Mouse (Mus musculus): ENCODE data around the gene Otud7a.
"Not testable (repeated sequence)": the region's sequence is repeated elsewhere in the genome, so short reads cannot be mapped to it uniquely, and the experiment has no call there.

Otud7a gene

GRCm38 (mm10) chr7:63558918-63559317 lies 114.4 kb downstream of the Otud7a start:
- no peak for DNase-seq (ENCODE audit: low spot score in 2 of 2)

- DNase-seq (ENCODE audit: low spot score in 2 of 2): no peak
Observed at GRCm38 (mm10) chr7:63559679-63560078, 115.1 kb downstream of the Otud7a start.

GRCm38 (mm10) chr7:63583310-63583709 lies 138.8 kb downstream of the Otud7a start:
- DNase-seq (ENCODE audit: low spot score in 2 of 2): no peak

DNA sequence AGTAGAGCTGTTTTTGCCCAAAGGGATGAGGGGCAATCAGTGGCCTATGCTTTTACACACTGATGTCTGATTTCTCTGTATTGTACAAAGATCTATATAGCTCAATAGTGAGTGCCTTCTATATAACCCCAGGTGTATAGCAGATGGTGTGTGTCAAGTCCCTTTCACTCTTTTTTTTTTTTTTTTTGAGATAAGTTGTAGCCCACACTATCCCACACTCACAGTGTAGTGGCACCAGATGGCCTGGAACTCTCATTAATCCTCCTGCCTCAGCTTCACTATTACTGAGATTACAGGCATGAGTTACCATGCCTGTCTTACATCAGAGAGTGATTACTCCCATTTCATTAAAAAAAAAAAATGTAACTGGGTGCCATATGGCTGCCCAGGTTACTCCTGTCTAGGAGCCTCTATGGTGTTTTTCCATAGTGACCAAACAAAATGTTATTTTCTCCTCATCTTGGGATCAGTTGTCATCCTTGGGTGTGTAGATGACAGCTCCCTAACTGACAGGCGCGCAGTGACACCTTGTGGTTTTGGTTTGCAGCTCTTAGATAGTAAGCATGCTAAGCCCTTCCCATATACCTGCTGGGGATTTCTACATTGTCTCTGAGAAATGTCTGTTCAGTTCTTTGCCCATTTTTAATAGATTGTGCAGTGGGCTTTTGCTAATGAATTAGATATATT lies 141.8 kb downstream of the Otud7a start:
- DNase-seq (ENCODE audit: low spot score in 2 of 2): no peak

DNA sequence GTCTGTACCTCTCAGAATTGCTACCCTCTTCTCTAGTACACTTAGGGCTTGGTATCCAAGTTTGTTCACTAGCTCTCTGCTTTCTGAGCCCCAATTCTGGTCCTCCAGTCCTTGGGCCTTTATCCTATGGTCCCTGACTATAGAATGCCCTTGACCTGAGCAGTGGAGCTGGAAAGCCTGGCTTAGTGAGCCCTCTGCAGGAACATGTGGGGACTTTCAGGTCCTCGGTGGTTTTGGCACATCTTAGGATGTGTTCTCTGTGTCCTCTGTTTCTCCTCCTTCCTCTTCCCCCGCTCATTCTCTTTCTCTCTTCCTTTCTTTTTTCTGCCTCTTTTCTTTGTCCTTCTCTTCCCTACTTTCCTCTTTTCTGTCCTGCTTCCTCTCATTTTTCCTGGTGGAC lies 145.8 kb downstream of the Otud7a start:
- no peak for DNase-seq (ENCODE audit: low spot score in 2 of 2)

GRCm38 (mm10) chr7:63591322-63591721 lies 146.8 kb downstream of the Otud7a start:
- no peak for DNase-seq (ENCODE audit: low spot score in 2 of 2)

- no peak for DNase-seq (ENCODE audit: low spot score in 2 of 2)
Observed at GRCm38 (mm10) chr7:63592061-63592460, 147.5 kb downstream of the Otud7a start.

DNA sequence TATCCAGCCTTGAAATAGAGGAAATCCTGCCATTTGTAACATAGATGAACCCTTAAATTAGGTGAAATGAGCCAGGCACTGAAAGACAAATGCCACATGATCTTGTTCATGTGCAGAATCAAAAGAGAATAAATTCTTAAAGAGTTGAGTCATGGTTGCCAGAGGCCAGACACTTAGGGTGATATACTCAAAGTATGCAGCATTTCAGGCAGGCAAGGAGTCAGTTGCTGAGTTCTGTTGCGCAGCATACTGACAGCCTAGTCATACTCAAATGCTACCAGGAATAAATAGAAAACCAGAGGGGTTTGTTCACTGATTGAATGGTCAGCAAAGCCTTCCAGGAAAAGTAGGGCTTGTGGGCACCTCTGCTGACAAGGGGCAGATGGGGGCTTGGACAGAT lies 160.3 kb downstream of the Otud7a start:
- DNase-seq (ENCODE audit: low spot score in 2 of 2): no peak

GRCm38 (mm10) chr7:63617018-63617417 lies 172.5 kb downstream of the Otud7a start:
- DNase-seq (ENCODE audit: low spot score in 2 of 2): no peak

DNA sequence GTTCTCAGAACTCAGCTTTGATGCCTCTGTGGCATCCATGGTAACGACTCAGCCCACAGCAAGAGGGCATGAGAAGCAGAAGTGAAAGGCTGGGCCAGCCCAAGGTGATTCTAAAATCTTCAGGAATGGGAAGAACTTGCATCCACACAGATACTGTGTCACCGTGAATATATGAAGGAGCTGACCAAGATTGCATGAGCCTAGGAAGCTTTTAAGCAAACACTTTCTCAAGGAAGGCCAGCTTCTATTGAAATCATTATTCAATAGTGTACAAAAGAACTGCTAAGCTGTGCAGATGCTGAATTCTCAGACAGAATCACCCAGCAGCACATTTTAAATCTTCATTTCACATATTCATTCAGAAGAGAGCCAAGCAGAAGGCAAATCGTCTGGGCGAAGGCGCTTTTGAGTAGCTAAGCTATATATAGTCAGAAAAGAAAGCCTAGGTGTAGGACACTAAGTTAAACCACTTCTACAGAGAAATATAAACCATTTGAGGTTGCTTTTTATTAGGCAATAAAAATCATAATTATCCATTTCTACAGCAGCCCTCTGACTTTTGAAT lies 176.3 kb downstream of the Otud7a start:
- DNase-seq (ENCODE audit: low spot score in 2 of 2): no peak

DNA sequence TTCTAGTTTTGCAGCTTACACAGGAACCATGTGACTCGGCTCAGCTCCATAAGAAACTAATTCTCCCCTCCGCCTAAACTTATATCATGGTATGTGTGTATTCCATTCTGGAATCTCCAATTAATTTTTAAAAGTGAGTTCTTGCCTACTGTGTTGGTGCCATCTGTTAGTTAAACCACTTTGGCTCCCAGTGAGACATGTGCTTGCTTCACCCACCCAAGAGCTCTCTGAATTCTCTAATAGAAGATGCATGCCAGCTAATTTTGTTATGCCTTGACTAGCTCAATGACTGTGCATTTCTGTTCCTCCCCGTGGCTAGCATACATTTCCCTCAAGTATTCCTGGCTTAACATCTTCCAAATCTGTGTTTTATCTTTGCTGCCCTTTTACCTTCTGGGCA lies 193.1 kb downstream of the Otud7a start:
- no peak for DNase-seq (ENCODE audit: low spot score in 2 of 2)

- no peak for DNase-seq (ENCODE audit: low spot score in 2 of 2)
Observed at GRCm38 (mm10) chr7:63644002-63644401, 199.5 kb downstream of the Otud7a start.

- no peak for DNase-seq (ENCODE audit: low spot score in 2 of 2)
Observed at GRCm38 (mm10) chr7:63647136-63647535, 202.6 kb downstream of the Otud7a start.

DNA sequence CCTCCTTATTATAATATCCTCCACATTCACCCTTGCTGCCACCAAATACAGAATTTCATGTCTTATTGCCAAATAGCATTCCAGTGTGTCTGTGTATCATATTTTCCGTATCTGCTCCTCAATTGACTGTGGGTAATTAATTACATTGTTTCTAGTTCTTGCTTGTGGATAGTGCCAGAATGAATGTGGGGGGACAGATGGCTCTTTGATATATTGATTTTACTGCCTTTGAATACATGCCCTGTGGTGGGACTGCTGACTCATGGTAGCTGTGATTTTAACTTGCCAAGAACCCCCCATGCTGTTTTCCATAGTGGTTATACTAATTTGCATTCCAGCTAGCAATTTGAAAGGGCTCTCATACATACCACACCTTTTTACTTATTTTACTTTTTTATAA lies 215.7 kb downstream of the Otud7a start:
- no peak for DNase-seq (ENCODE audit: low spot score in 2 of 2)

- DNase-seq (ENCODE audit: low spot score in 2 of 2): no peak
Observed at GRCm38 (mm10) chr7:63662757-63663156, 218.2 kb downstream of the Otud7a start.

DNA sequence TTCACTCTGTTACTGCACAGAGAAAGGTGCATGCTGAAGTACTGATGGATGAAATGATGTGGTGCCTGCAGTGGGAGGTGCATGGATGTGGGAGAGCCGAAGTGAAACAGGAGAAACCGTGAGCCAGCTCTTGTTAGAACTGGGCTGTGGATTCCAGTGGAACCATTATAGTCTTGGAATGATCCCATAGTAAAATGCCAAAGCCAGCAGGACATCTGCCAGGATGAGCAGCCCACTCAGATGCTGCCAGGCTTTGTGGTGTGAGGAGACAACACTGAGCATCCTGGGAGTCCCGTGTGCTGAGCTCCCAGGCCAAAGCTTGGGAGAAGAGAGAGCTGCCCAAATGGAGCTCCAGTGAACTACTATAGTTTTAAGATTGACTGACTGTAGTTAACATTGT lies 220.9 kb downstream of the Otud7a start:
- no peak for DNase-seq (ENCODE audit: low spot score in 2 of 2)

DNA sequence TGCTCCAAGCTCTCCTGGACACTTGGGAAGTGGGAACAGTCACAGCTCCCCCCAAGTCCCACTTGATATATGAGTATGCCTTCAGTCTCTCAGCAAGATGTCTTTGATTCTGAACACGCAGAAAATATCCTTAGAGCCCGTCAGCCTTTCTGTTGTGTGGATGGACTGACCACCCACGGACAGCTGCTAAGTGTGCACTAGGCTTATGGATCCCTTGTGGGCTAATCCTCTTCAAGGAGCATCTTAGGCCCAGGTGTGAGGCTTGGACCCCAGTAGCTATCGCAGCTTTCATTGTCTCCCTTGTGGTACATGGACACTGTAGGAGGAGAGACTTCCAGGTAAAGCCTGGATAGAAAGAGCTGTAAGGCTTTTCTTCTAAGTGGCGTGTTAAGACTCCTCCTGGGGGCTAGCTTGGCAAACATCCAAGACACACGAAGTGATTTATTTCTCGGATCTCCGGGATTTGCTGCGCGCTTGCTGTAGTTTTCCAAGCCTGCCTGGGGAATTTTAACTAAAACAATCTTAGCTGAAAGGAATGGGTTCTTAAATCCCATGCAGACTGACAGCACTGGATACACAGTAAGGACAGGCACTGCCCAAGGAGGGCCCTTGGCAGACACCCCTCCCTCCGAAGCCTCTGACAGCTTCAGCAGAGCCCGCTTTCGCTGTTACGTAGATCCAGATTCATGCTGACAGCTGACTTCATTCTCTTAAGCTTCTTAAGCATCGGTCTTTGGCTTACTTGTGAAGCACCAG lies 223.6 kb downstream of the Otud7a start:
- peak; percentile 53 to 69 for DNase-seq (ENCODE audit: low spot score in 2 of 2)

DNA sequence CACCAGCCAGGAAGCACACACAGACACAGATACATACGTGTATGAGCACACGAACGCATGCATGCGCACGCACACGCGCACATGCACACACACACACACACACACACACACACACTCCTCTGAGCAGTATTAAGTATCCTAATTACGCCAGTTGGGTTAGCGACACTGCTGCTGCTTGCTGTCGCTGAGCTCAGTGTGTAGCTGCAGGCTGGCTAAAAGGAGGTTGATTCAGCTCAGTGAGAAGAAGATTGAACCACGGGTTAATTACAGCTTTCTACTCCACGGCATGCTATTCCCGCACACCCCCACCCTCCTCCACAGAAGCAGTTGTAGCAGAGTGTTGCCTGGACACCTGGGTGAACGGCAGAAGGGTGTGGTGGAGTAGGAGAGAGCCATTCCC lies 224.4 kb downstream of the Otud7a start:
- peak; percentile 48 to 70 for DNase-seq (ENCODE audit: low spot score in 2 of 2)

DNA sequence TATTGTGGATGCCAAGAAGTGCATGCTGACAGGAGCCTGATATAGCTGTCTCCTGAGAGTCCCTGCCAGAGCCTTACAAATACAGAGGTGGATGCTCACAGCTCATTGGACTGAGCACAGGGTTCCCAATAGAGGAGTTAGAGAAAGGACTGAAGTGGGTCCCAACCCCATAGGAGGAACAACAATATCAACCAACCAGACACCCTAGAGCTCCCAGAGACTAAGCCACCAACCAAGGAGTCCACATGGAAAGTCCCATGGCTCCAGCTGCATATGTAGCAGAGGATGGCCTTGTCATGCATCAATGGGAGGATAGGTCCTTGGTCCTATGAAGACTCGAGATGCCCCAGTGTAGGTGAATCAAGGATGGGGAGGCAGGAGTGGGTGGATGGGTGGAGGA lies 226.4 kb downstream of the Otud7a start:
- DNase-seq (ENCODE audit: low spot score in 2 of 2): not testable (repeated sequence)

DNA sequence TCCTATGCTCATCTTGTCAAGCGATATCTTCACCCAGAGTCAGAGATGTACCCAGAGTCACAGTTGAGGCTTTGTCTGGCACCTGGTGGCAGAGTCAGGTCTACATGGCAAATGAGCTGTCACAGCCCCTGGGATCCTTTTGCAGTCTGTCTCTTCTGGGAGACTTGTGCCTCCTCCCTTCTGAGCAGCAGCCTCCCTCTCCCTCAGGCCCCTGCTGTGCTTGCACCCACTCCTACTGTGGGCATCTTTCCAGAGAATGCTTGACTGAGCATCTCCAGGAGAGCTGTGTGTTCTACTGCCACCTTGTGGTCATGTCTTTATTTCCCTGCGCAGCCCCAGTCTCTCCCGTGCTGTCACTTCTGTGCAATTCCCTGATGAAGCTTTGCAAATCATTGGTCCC lies 227.4 kb downstream of the Otud7a start:
- DNase-seq (ENCODE audit: low spot score in 2 of 2): peak; percentile 82 to 85

- DNase-seq (ENCODE audit: low spot score in 2 of 2): no peak
Observed at GRCm38 (mm10) chr7:63676631-63677030, 232.1 kb downstream of the Otud7a start.

DNA sequence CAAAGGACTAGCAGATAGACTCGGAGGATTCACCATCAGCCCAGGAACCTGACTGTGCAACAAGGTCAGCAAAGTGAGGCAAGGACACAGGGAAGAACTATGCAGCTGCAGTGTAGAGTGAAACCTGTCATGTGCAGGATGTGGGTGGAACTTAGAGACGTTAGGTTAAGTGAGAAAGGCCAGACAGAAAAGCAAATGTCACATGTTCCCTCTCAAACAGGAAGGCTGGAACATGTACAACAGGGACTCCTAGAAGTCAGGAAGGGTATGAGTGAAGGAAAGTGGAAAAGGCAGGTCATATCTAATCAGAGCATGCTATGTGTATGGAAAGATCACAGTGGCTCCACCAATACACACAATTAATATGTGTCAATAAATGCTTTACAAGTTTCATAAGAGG lies 232.6 kb downstream of the Otud7a start:
- DNase-seq (ENCODE audit: low spot score in 2 of 2): no peak

DNA sequence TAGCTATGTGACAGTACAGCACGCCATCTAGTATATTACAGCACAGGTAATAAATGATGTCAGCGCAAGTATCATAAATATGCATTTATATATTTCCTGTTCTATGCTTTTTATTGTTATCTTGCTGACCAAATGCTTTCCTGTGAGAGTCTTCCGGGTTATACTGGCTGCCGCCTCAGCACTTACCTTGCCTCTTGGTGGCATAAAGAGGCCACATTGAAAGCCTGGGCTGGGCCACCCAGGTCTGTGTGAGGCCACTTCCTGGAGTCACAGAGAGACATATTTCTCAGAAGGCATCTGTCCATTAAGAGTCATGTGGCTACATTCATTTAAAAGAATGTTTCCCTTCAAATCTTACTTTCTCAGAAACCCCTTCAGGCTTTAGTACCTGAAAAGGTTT lies 242.5 kb downstream of the Otud7a start:
- DNase-seq (ENCODE audit: low spot score in 2 of 2): no peak
